Mouse (Mus musculus) large intestine, adult 2 months (tissue): ENCODE measurements at regions not wholly inside any gene's neighbourhood (a gene's known extent, or its start where the extent isn't known, plus 50 kb on each side); places are given as distances from the start of the nearest gene placed in this dataset.

ENCODE experiments used
- DNase-seq: peaks from one replicate; pipeline ENCODE4 v3.0.0-alpha.2; 2012; ENCODE audit warnings: low read depth, low spot score
- WGBS: fragments of 180-500 bp; shearing (Covaris S2); methylation state at CpG from one replicate; pipeline ENCODE4 v1.1.7; 2018; 5-methylcytosine and 5-hydroxymethylcytosine counted together

DNA sequence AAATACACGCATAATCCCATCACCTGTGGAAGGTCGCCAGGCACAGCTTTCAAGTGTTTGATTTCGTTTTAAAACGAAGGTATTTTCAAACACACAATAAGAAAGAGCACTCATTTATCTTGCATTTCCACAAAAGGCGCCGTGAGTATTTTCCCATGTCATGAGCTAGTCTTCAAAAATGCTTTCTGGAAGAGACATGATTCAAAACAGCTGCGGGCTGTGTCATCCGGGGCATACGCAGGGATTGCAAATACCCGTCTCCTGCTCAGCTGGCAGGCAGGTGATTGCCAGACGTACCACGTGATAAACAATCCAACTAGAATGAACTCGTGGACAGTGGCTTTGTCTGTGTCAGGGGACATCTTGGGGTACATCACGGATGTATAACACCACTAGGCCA lies 66.5 kb upstream of the Zbtb40 start:
- DNase-seq, result no peak
- 84% methylated on average over 14 of the region's 14 CpGs for WGBS

DNA sequence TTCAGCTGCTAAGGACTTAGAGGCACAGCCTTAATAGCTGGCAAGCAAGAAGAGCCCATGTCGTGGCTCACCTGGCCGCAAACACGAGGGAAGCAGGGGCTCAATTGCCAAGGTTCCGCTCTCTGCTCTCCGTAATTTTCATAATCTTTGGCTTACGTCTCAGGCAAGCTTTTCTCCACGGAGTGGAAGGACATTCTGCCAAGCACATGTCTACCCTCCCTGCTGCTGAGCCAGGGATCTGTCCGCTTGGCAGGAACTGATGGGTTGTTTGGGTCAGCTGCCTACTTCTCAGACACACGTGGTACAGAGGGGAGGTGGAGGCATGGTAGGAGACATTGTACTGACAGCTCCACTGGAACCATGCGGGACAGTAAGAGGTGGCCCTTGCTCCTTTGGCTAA lies 61.7 kb upstream of the Zbtb40 start:
- no peak for DNase-seq
- WGBS, result 67% methylated on average over 10 of the region's 10 CpGs

DNA sequence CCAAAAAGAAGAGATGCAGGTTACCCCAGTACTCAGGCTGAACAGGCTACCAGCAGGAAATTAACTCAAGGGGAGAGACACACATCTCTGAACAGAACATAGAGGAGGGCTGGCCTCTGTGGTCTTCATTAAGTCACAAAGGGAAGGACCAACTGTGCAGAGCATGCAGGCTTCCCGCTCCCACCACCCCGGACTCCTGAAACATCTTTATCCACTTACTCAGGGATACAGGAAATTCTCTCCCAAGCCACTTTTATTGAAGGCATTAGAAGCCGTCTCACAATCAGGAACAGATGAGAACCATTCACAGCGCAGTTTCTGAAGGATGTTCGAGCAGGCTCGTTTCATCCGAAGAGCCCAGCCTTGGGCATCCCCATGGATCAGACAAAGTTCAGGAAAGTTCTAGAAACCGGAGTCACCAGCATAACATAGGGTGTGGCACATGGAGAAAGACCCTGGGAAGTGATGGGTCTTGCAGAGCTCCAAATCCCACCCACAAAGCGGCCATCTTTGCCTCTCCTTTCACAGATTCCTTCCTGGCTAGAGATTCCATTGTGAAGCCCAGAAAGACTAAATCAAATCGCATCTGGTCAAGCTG lies 55.9 kb upstream of the Zbtb40 start:
- DNase-seq, result no peak
- 77% methylated on average over 10 of the region's 10 CpGs for WGBS

DNA sequence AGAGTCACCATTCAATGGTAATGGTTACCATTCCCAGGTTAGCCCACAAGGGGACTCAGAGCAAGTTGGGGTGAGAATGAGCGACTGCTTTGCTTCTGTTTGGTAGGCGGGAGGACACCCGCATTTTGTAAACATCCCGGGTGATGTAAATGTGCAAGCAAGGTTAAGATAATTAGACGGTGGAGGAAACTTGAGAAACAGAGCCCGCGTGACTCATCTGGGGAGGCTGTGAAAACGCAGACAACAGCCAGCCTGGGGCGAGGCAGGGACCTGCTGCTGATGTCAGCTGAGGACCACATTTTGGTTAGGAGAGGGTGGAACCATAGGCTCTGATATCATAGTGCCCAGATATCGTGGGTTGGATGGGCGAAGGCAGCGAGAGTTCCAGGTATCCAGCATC lies 52.6 kb upstream of the Zbtb40 start:
- DNase-seq, result no peak
- 61% methylated on average over 12 of the region's 12 CpGs for WGBS

DNA sequence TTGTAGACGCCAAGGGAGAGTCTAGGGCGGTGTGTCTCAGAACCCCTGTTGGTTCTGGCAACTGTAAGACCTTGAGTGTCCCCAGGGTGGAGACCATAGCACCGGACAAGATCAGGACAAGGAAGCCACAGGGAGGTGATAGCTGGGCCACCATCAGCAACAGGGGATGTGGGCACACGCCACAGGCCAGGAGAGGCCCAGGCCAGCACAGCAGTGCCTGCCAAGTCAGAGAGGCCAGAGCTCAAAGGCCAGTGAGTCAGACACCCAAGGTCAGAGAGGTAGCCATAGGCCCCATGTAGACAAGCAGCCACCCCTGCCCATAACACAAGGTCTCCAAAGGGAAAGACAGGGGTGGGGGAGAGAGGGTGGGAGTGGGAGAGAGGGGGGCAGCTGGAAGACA lies 52.2 kb upstream of the Zbtb40 start:
- 88% methylated on average over 4 of the region's 4 CpGs for WGBS

More for the DNA sequence above, 52.2 kb upstream of the Zbtb40 start:
- no peak for DNase-seq
